Mouse (Mus musculus) testis, adult 2 months (tissue): ENCODE results near the gene Ift80.

Experiments
- CTCF ChIP-seq: fragments of 200-500 bp; IDR thresholded peaks from 2 replicates; pipeline ENCODE4 v1.5.1; 2012; ENCODE audit warnings: low read depth, mild to moderate bottlenecking, inconsistent platforms, low read length, moderate library complexity; ENCODE audit not compliant: control insufficient read depth, insufficient read depth, insufficient replicate concordance
- POLR2A ChIP-seq: fragments of 200-500 bp; IDR thresholded peaks from 2 replicates; pipeline ENCODE4 v1.6.1; 2012; ENCODE audit warnings: low read depth, mild to moderate bottlenecking, inconsistent platforms, low read length, moderate library complexity; ENCODE audit not compliant: control insufficient read depth

DNA sequence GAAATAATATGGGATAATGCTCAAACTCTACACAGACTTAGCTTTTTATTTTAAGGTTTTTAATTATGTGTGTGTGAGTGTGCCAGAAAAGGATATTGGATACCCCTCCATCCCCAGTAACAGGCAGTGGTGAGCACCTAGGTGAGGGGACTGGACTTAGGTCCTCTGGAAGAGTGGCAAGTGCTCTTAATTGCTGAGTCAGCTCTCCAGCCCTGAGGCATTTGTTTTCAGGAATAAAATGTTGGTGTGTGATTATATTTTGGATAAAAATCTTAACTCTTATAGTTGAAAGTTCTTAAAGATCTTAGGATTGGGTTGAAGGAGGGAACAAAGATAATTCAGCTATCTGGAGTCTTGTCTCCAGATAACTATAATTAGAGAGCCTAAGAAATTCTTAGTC lies 16.4 kb upstream of the Ift80 start:
- TF ChIP-seq CTCF (no peak), POLR2A (no peak)
